Mouse (Mus musculus) spleen, adult 2 months (tissue): ENCODE measurements around the gene Kif26a.

Experiments used
- CTCF ChIP-seq: fragments of 200-500 bp; IDR thresholded peaks from 2 replicates; pipeline ENCODE4 v1.5.1; 2011; ENCODE audit warnings: mild to moderate bottlenecking, inconsistent platforms; ENCODE audit not compliant: insufficient read depth, insufficient read length, insufficient replicate concordance; ENCODE audit errors: extremely low read depth
- POLR2A ChIP-seq: fragments of 200-500 bp; IDR thresholded peaks from 2 replicates; pipeline ENCODE4 v1.6.1; 2011; ENCODE audit warnings: low read depth, low read length, inconsistent platforms

- TF ChIP-seq CTCF (no peak), POLR2A (no peak)
Observed at GRCm38 (mm10) chr12:112226238-112226637, 80.2 kb downstream of the Kif26a start.
